Mouse (Mus musculus) forebrain, embryonic 15.5 days (tissue): ENCODE measurements at regions not wholly inside any gene's neighbourhood (a gene's known extent, or its start where the extent isn't known, plus 50 kb on each side); places are given as distances from the start of the nearest gene placed in this dataset.

Experiments used
- ATAC-seq: fragments of 200-750 bp; cut with Nextera tagmentation; replicated peaks from 2 replicates; pipeline ENCODE4 v1.8.0; 2017; ENCODE audit warnings: mild to moderate bottlenecking, moderate TSS enrichment, moderate library complexity
- H3K27ac ChIP-seq: fragments of 300-500 bp; sonication (generic); replicated peaks from 2 replicates; pipeline ENCODE4 v1.5.1; 2015; ENCODE audit warnings: mild to moderate bottlenecking, inconsistent platforms
- H3K27me3 ChIP-seq: fragments of 300-500 bp; sonication (generic); 2 replicates; pipeline ENCODE4 v1.6.1; 2015; ENCODE audit warnings: inconsistent platforms
- H3K36me3 ChIP-seq: fragments of 300-500 bp; sonication (generic); 2 replicates; pipeline ENCODE4 v1.6.1; 2015; ENCODE audit warnings: mild to moderate bottlenecking, inconsistent platforms
- H3K4me1 ChIP-seq: fragments of 300-500 bp; sonication (generic); 2 replicates; pipeline ENCODE4 v1.6.1; 2015; ENCODE audit warnings: inconsistent platforms
- H3K4me2 ChIP-seq: fragments of 300-500 bp; sonication (generic); replicated peaks from 2 replicates; pipeline ENCODE4 v1.6.1; 2015; ENCODE audit warnings: mild to moderate bottlenecking, inconsistent platforms
- H3K4me3 ChIP-seq: fragments of 300-500 bp; sonication (generic); 2 replicates; pipeline ENCODE4 v1.5.1; 2015; ENCODE audit warnings: mild to moderate bottlenecking, inconsistent platforms
- H3K9ac ChIP-seq: fragments of 300-500 bp; sonication (generic); replicated peaks from 2 replicates; pipeline ENCODE4 v1.6.1; 2015; ENCODE audit warnings: mild to moderate bottlenecking, inconsistent platforms
- H3K9me3 ChIP-seq: fragments of 300-500 bp; sonication (generic); 2 replicates; pipeline ENCODE4 v1.6.1; 2016; ENCODE audit warnings: inconsistent platforms
- WGBS: fragments of 180-500 bp; shearing (Covaris S2); methylation state at CpG from one replicate; pipeline ENCODE4 v1.1.7; 2015; ENCODE audit warnings: mixed read lengths; 5-methylcytosine and 5-hydroxymethylcytosine counted together

DNA sequence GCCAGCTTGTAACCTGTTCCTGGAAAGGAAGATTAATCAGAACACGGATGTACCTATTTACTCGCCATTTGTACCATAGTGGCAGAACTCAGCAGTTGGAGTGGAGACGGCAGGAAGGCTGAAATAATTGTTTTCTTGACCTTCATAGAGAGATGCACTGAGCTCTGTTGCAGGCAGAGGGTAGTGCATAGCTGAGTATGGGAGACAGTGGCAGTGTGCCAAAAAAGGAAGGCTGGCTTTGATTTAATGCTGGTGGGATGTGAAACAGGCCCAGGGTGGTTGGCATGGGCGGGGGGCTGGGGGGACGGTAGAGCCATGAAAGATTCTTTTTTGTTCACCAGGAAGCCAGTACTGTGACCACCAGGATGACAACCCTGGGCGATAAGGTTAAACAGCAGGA, 235.3 kb upstream of the Slc30a5 start:
- H3K9me3 ChIP-seq = no peaks in the 10 kb centered on the region
- 59% methylated on average over 6 of the region's 6 CpGs for WGBS
- H3K4me3 ChIP-seq = no peak overlapping the region
- H3K36me3 ChIP-seq = no peaks in the 10 kb centered on the region
- H3K4me1 ChIP-seq = no peaks in the 10 kb centered on the region
- no peak overlapping the region for H3K4me2 ChIP-seq
- ATAC-seq = peak; percentile 75
- no peaks in the 10 kb centered on the region for H3K27me3 ChIP-seq
- no peak overlapping the region for H3K27ac ChIP-seq
- no peak overlapping the region for H3K9ac ChIP-seq

DNA sequence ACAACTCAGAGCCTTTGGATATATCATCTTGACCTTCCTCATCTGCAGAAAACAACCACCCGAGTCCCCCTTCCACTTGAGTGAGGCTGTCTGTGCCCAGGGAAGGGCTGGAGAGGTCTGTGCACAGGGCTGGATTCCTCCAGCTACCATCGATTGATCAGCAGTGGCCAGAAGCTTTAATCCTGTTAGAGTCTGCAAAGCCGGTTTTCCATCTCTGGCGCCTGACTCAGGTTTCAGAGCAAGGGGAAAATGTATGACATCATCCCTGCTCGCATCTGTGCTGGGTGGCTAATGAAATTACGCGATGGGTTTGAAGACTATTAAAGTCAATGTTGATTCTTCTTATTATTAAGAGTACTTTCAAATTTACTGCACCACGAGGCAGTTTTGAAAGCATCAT, 229.4 kb upstream of the Slc30a5 start:
- Histone ChIP-seq H3K36me3 (no peaks in the 10 kb centered on the region), H3K27ac (no peak overlapping the region)
- no peak for ATAC-seq

DNA sequence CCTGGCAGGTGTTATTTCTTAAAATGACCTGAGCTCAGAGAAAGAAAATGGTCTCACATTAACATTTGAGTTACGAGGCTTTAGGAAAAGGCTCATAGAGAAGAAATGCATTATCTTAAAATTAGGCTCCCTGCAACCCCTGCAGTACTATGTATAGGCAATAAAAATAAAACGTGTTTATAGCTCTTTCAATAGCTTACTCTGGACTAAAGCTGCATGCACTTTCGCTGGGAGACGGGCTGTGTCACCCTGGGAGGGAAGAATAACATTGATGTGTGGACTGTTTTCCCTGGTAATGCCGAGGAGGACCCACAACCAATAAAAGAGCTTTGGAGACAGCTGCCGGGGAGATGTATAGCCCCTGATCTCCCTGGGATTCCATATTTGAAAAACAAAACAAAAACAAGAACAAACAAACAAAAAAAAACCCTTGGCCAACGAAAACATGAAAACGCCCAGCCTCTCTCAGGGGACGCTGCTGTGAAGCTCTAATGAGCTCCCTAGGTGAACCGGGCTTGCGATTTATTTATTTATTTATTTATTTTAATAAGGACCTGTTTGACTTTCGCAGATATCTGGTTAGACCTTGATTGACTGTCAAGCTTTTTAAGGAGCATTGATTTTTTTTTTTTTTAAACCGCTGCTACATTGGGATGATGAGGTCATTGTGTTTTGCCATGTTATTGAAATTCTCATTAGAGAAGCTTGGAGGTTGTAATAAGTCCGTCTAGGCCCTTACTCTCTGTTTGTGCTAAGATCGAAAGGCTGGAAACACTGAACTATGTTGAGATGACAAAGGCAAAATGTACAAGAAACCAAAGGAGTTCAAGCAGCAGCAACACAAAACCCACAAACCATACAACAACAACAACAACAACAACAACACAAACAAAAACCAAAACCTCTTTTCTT, 228.3 kb upstream of the Slc30a5 start:
- no peak overlapping the region for H3K27ac ChIP-seq
- WGBS = 62% methylated on average over 15 of the region's 15 CpGs

More for the DNA sequence above, 229.4 kb upstream of the Slc30a5 start:
- Histone ChIP-seq H3K9me3 (no peaks in the 10 kb centered on the region), H3K27me3 (no peaks in the 10 kb centered on the region), H3K4me3 (no peak overlapping the region), H3K4me1 (no peaks in the 10 kb centered on the region), H3K4me2 (no peak overlapping the region), H3K9ac (no peak overlapping the region)
- 32% methylated on average over 8 of the region's 8 CpGs for WGBS

GRCm38 (mm10) chr13:101049511-101049910, 216.3 kb upstream of the Slc30a5 start:
- no peaks in the 10 kb centered on the region for H3K36me3 ChIP-seq
- H3K9me3 ChIP-seq = no peaks in the 10 kb centered on the region
- H3K27me3 ChIP-seq = no peaks in the 10 kb centered on the region
- H3K4me2 ChIP-seq = no peak overlapping the region
- WGBS = 97% methylated on average over 1 of the region's 1 CpGs
- no peak overlapping the region for H3K27ac ChIP-seq
- ATAC-seq = no peak
- no peak overlapping the region for H3K9ac ChIP-seq
- H3K4me3 ChIP-seq = no peak overlapping the region
- no peaks in the 10 kb centered on the region for H3K4me1 ChIP-seq

More for the DNA sequence above, 228.3 kb upstream of the Slc30a5 start:
- Histone ChIP-seq H3K9me3 (no peaks in the 10 kb centered on the region), H3K4me3 (no peak overlapping the region), H3K9ac (no peak overlapping the region), H3K36me3 (no peaks in the 10 kb centered on the region), H3K4me2 (no peak overlapping the region), H3K27me3 (no peaks in the 10 kb centered on the region), H3K4me1 (no peaks in the 10 kb centered on the region)
- ATAC-seq = no peak

- Histone ChIP-seq H3K36me3 (no peaks in the 10 kb centered on the region), H3K9ac (no peak overlapping the region), H3K4me1 (no peaks in the 10 kb centered on the region), H3K4me2 (no peak overlapping the region), H3K27me3 (no peaks in the 10 kb centered on the region), H3K4me3 (no peak overlapping the region), H3K9me3 (no peaks in the 10 kb centered on the region), H3K27ac (no peak overlapping the region)
- WGBS = 81% methylated on average over 1 of the region's 1 CpGs
- 0 out of 2 replicates have a peak, but pooled peaks have one; percentile 23 for ATAC-seq
Measured at GRCm38 (mm10) chr13:101032594-101032993, 199.4 kb upstream of the Slc30a5 start.

GRCm38 (mm10) chr13:101026043-101026442, 192.8 kb upstream of the Slc30a5 start:
- Histone ChIP-seq H3K9ac (no peak overlapping the region), H3K36me3 (no peaks in the 10 kb centered on the region), H3K4me3 (no peak overlapping the region), H3K4me2 (no peak overlapping the region), H3K27ac (no peak overlapping the region), H3K4me1 (no peaks in the 10 kb centered on the region), H3K9me3 (no peaks in the 10 kb centered on the region), H3K27me3 (no peaks in the 10 kb centered on the region)
- ATAC-seq = no peak

- H3K4me2 ChIP-seq = no peak overlapping the region
- no peaks in the 10 kb centered on the region for H3K4me1 ChIP-seq
- no peaks in the 10 kb centered on the region for H3K9me3 ChIP-seq
- 88% methylated on average over 2 of the region's 2 CpGs for WGBS
- no peaks in the 10 kb centered on the region for H3K27me3 ChIP-seq
- no peak for ATAC-seq
- no peak overlapping the region for H3K9ac ChIP-seq
- no peak overlapping the region for H3K27ac ChIP-seq
- no peaks in the 10 kb centered on the region for H3K36me3 ChIP-seq
- no peak overlapping the region for H3K4me3 ChIP-seq
Measured at GRCm38 (mm10) chr13:101025488-101025887, 192.3 kb upstream of the Slc30a5 start.

DNA sequence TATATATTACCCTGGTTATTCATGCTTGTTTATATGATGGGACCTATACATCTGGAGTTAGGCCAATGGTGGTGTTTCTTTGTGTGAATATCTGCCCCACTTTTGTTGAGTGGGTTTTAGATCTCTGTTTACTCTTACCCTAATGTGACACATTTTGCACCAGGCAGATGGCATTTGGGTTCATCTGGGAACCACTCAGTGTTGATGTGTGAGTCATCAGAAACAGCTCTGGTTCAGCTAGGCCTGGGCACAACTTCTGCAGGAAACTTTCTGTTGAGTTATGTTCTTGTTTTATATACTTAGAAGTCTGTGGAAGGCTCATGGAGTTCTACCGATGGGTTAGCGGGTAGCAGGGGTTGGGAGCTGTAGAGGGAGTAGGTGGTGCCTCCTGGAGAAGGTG, 191.7 kb upstream of the Slc30a5 start:
- no peaks in the 10 kb centered on the region for H3K27me3 ChIP-seq
- H3K9me3 ChIP-seq = no peaks in the 10 kb centered on the region
- no peak for ATAC-seq
- H3K4me3 ChIP-seq = no peak overlapping the region
- no peak overlapping the region for H3K9ac ChIP-seq
- WGBS = 92% methylated on average over 2 of the region's 2 CpGs
- no peak overlapping the region for H3K27ac ChIP-seq
- no peak overlapping the region for H3K4me2 ChIP-seq
- H3K36me3 ChIP-seq = no peaks in the 10 kb centered on the region
- H3K4me1 ChIP-seq = no peaks in the 10 kb centered on the region

DNA sequence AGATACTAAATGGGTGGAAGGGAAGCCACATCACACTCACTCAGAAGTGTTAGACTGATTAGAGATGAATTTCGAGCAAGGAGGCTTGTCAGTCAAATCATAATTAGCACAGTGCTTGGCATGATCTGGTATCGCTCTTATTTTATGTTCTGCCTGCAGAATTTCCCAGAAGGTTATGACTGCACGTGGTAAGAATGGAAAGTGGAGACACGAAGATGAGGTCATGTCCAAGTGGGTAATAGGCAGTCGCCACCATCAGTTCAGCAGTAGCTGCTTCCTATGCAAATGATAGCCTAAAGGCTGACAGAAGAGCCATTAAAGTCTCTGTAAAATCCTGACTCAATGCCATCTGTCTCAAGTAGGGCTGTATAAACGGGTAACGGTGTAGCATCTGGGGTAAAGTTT, 186.0 kb upstream of the Slc30a5 start:
- Histone ChIP-seq H3K9me3 (no peaks in the 10 kb centered on the region), H3K36me3 (no peaks in the 10 kb centered on the region), H3K27me3 (no peaks in the 10 kb centered on the region), H3K4me1 (peaks cover 10% of the 10 kb centered on the region), H3K4me2 (no peak overlapping the region), H3K9ac (no peak overlapping the region), H3K4me3 (no peak overlapping the region), H3K27ac (peak overlapping the region; percentile 60; the same call in 1 of the 2 replicates)
- peak; percentile 93 for ATAC-seq
- 32% methylated on average over 7 of the region's 7 CpGs for WGBS

DNA sequence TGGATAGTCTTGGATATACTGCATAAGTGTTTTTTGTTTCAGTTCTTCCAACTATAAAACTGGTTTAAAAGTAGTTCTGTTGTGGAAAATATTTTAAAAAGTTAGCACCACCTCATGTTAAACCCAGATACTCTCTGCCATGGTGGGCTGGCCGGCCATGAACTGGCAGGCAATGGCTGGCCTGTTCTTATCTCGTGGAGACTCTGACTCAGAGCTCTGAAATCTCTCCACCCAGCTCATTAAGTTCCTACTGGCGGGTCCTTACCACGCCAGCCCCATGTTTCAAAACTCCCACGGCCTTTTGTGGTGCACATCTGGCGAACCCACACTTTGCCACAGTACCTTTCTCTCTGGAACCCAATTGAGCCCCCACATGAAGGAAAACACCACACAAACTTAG, 183.8 kb upstream of the Slc30a5 start:
- no peaks in the 10 kb centered on the region for H3K9me3 ChIP-seq
- no peak overlapping the region for H3K9ac ChIP-seq
- H3K4me2 ChIP-seq = no peak overlapping the region
- H3K4me3 ChIP-seq = no peak overlapping the region
- H3K27ac ChIP-seq = no peak overlapping the region
- 84% methylated on average over 6 of the region's 6 CpGs for WGBS
- peaks cover 10% of the 10 kb centered on the region for H3K4me1 ChIP-seq
- H3K36me3 ChIP-seq = no peaks in the 10 kb centered on the region
- no peaks in the 10 kb centered on the region for H3K27me3 ChIP-seq
- no peak for ATAC-seq

GRCm38 (mm10) chr13:101016181-101016580, 183.0 kb upstream of the Slc30a5 start:
- Histone ChIP-seq H3K9ac (no peak overlapping the region), H3K27ac (no peak overlapping the region), H3K9me3 (no peaks in the 10 kb centered on the region), H3K27me3 (no peaks in the 10 kb centered on the region), H3K36me3 (no peaks in the 10 kb centered on the region), H3K4me1 (peaks cover 10% of the 10 kb centered on the region), H3K4me3 (no peak overlapping the region), H3K4me2 (no peak overlapping the region)
- 79% methylated on average over 1 of the region's 1 CpGs for WGBS
- no peak for ATAC-seq

- WGBS = 85% methylated on average over 3 of the region's 3 CpGs
- Histone ChIP-seq H3K4me1 (peaks cover 10% of the 10 kb centered on the region), H3K9me3 (no peaks in the 10 kb centered on the region), H3K4me2 (no peak overlapping the region), H3K4me3 (no peak overlapping the region), H3K36me3 (no peaks in the 10 kb centered on the region), H3K27me3 (no peaks in the 10 kb centered on the region), H3K9ac (no peak overlapping the region), H3K27ac (no peak overlapping the region)
- ATAC-seq = no peak
Measured at GRCm38 (mm10) chr13:101015435-101015834, 182.2 kb upstream of the Slc30a5 start.

DNA sequence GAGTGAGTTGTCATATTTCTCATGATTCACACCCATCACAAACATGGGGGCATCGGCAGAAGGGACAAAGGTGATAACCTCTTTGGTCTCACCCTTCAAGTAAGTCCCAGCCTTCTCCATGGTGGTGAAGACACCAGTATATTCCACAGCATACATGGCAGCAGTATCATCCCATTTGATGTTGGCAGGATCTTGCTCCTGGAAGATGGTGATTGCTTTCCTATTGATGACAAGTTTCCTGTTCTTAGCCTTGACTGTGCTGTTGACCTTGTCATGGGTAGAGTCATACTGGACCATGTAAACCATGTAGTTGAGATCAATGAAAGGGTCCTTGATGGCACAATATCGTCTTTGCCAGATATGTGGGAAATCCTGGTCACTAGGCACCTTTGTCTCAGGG, 180.4 kb upstream of the Slc30a5 start:
- H3K4me1 ChIP-seq = 0 out of 2 replicates have a peak, but pooled peaks cover under 1% of the 10 kb centered on the region
- H3K27me3 ChIP-seq = no peaks in the 10 kb centered on the region
- no peak for ATAC-seq
- no peaks in the 10 kb centered on the region for H3K9me3 ChIP-seq
- H3K9ac ChIP-seq = no peak overlapping the region
- no peak overlapping the region for H3K27ac ChIP-seq
- H3K4me2 ChIP-seq = no peak overlapping the region
- H3K36me3 ChIP-seq = no peaks in the 10 kb centered on the region
- H3K4me3 ChIP-seq = no peak overlapping the region
- WGBS = 95% methylated on average over 2 of the region's 2 CpGs
